Mouse (Mus musculus): ENCODE measurements around the gene Samd14.
"Not testable (repeated sequence)": the region's sequence is repeated elsewhere in the genome, so short reads cannot be mapped to it uniquely, and the experiment has no call there.

The Samd14 gene

GRCm38 (mm10) chr11:95006525-95007219 is 3.0 kb upstream of the Samd14 start:
- DNase-seq: peak; percentile 77

GRCm38 (mm10) chr11:95007418-95007817 is 2.3 kb upstream of the Samd14 start:
- no peak for DNase-seq

- DNase-seq: no peak
Measured at GRCm38 (mm10) chr11:95008661-95009628, 734 bp upstream of the Samd14 start.

GRCm38 (mm10) chr11:95010141-95010739 is 561 bp downstream of the Samd14 start:
- DNase-seq: no peak

GRCm38 (mm10) chr11:95010841-95011403 is 1.2 kb downstream of the Samd14 start:
- not testable (repeated sequence) for DNase-seq

- DNase-seq: no peak
Measured at GRCm38 (mm10) chr11:95011416-95011815, 1.7 kb downstream of the Samd14 start.

GRCm38 (mm10) chr11:95012075-95012474 is 2.4 kb downstream of the Samd14 start:
- DNase-seq: no peak

- no peak for DNase-seq
Measured at GRCm38 (mm10) chr11:95012487-95012886, 2.8 kb downstream of the Samd14 start.

- DNase-seq: no peak
Measured at GRCm38 (mm10) chr11:95015484-95015883, 5.8 kb downstream of the Samd14 start.

GRCm38 (mm10) chr11:95022237-95022992 is 12.7 kb downstream of the Samd14 start:
- no peak for DNase-seq

- DNase-seq: no peak
Measured at GRCm38 (mm10) chr11:95023481-95023880, 13.8 kb downstream of the Samd14 start.

- peak; percentile 69 for DNase-seq
Measured at GRCm38 (mm10) chr11:95024439-95025184, 14.9 kb downstream of the Samd14 start.

GRCm38 (mm10) chr11:95025227-95026012 is 15.7 kb downstream of the Samd14 start:
- DNase-seq: no peak

- DNase-seq: no peak
Measured at GRCm38 (mm10) chr11:95026090-95026542, 16.4 kb downstream of the Samd14 start.

- DNase-seq: no peak
Measured at GRCm38 (mm10) chr11:95026849-95027248, 17.2 kb downstream of the Samd14 start.

GRCm38 (mm10) chr11:95027850-95028470 is 18.3 kb downstream of the Samd14 start:
- DNase-seq: no peak

GRCm38 (mm10) chr11:95032945-95033344 is 23.3 kb downstream of the Samd14 start:
- peak; percentile 57 for DNase-seq

- no peak for DNase-seq
Measured at GRCm38 (mm10) chr11:95033617-95034016, 23.9 kb downstream of the Samd14 start.

- DNase-seq: no peak
Measured at GRCm38 (mm10) chr11:95034902-95035301, 25.2 kb downstream of the Samd14 start.

- DNase-seq: no peak
Measured at GRCm38 (mm10) chr11:95036521-95036920, 26.8 kb downstream of the Samd14 start.
